Mouse (Mus musculus) adipose tissue, adult 10 weeks (tissue): ENCODE data around the gene Batf3. TPM values are rescaled to one million over a fixed set of nuclear protein-coding genes. Genes with fewer than 3 reads are reported as not detected.

Source experiments
- polyA plus RNA-seq: library from polyadenylated mRNA; stranded (reverse); fragments of 350-450 nt; fragmentation: Illumina TruSeq; extraction: RNeasy Lipid Tissue Mini Kit (QIAGEN cat#74804); gene quantifications from one replicate; pipeline ENCODE4 v1.2.3, GENCODE M21; 2014; ENCODE audit warnings: low read depth, low replicate concordance

Batf3 gene
- polyA plus RNA-seq, result 5.8 TPM

GRCm38 (mm10) chr1:191097802-191098747, at the start of gene Batf3:
Batf3 (plus strand) TSS chr1:191097847.

DNA sequence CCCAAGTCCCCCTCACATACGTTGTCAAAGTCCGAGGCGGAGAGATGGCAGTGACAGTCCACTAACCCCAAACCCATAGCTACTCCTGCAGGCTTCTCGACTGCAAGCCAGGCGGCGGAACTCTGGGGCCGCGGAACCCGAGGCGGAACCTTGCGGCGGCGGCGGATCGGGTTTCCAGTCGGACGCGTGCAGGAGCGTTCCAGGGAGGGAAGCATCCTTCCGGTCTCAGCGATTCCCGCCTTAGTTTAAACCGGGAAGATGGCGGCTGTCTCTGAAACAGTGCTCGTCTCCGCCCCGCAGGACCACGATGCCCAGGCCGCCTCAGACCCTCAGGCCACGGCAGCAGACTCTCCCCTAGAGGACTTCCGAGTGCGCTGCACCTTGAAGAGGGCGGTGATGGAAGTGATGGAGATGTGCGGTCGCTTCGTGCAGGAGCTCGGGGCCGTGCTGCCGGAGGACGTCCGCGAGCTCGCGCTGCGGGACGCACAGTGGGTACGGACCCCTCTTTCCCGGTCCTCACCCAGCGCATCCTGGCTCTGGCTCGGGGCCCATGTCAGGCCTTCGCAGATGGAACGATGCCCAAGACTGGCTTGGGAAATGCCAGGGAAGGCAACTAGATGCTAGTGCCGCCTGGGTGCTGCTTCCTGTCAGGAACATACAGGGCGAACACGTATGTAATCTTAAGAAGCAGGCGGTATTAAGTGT, 34.7 kb upstream of the Batf3 start, which contains the start of the genes Tatdn3 and Nsl1:
Gene Tatdn3 (minus strand): TSS at position 152 of the 705 bp plus-strand sequence.
Gene Nsl1 (plus strand): TSS at position 232 of the 705 bp plus-strand sequence.

Other genes with a start within 250 kb of the Batf3 start
- gene Rps6kc1, start 186.1 kb upstream of the Batf3 start, polyA plus RNA-seq, result 8.7 TPM
- 37.3 TPM for gene Angel2, start 172.7 kb upstream of the Batf3 start, polyA plus RNA-seq
- gene Vash2, start 118.6 kb upstream of the Batf3 start, polyA plus RNA-seq, result 13.5 TPM
- 10.2 TPM for gene Flvcr1, start 71.7 kb upstream of the Batf3 start, polyA plus RNA-seq
- gene Spata45, start 61.2 kb upstream of the Batf3 start, polyA plus RNA-seq, result 7.8 TPM
- 25.6 TPM for gene Tatdn3, start 34.9 kb upstream of the Batf3 start, polyA plus RNA-seq
- gene Nsl1, start 34.8 kb upstream of the Batf3 start, polyA plus RNA-seq, result 1.1 TPM
- gene Fam71a, start 67.0 kb downstream of the Batf3 start, polyA plus RNA-seq, result 1.2 TPM
- 6.7 TPM for gene Atf3, start 120.2 kb downstream of the Batf3 start, polyA plus RNA-seq
- gene Nenf, start 220.3 kb downstream of the Batf3 start, polyA plus RNA-seq, result 94.6 TPM
- gene Tmem206, start 228.1 kb downstream of the Batf3 start, polyA plus RNA-seq, result 7.1 TPM